Mouse (Mus musculus) embryonic facial prominence, embryonic 12.5 days (tissue): Measurements from ENCODE around the gene Ric8b. TPM values are rescaled to one million over a fixed set of nuclear protein-coding genes. Genes with fewer than 3 reads are reported as not detected.
A peak's percentile ranks its signal among the peaks of the same experiment; 100 is the strongest.

Experiments
- ATAC-seq: fragments of 200-750 bp; cut with Nextera tagmentation; 2 replicates; pipeline ENCODE4 v1.8.0; 2017; ENCODE audit not compliant: insufficient number of reproducible peaks, insufficient read depth, low FRiP score, low TSS enrichment
- H3K27ac ChIP-seq: fragments of 300-500 bp; sonication (generic); 2 replicates; pipeline ENCODE4 v1.5.1; 2016; ENCODE audit warnings: mild to moderate bottlenecking
- H3K27me3 ChIP-seq: fragments of 300-500 bp; sonication (generic); 2 replicates; pipeline ENCODE4 v1.6.1; 2016; ENCODE audit warnings: mild to moderate bottlenecking, moderate library complexity
- H3K36me3 ChIP-seq: fragments of 300-500 bp; sonication (generic); 2 replicates; pipeline ENCODE4 v1.6.1; 2016; ENCODE audit warnings: mild to moderate bottlenecking
- H3K4me1 ChIP-seq: fragments of 300-500 bp; sonication (generic); 2 replicates; pipeline ENCODE4 v1.6.1; 2016
- H3K4me2 ChIP-seq: fragments of 300-500 bp; sonication (generic); replicated peaks from 2 replicates; pipeline ENCODE4 v1.6.1; 2016; ENCODE audit warnings: mild to moderate bottlenecking, moderate library complexity
- H3K4me3 ChIP-seq: fragments of 300-500 bp; sonication (generic); 2 replicates; pipeline ENCODE4 v1.5.1; 2016; ENCODE audit warnings: mild to moderate bottlenecking
- H3K9ac ChIP-seq: fragments of 300-500 bp; sonication (generic); 2 replicates; pipeline ENCODE4 v1.6.1; 2016; ENCODE audit warnings: mild to moderate bottlenecking, moderate library complexity
- H3K9me3 ChIP-seq: fragments of 300-500 bp; sonication (generic); 2 replicates; pipeline ENCODE4 v1.6.1; 2016; ENCODE audit warnings: mild to moderate bottlenecking, moderate library complexity
- WGBS: fragments of 180-500 bp; shearing (Covaris S2); methylation state at CpG from one replicate; pipeline ENCODE4 v1.1.7; 2016; 5-methylcytosine and 5-hydroxymethylcytosine counted together
- polyA plus RNA-seq: library from polyadenylated mRNA; unstranded; fragments of >200 nt; fragmentation: Nextera tagmentation; extraction: Ambion mirVana; gene quantifications from 2 replicates; pipeline ENCODE4 v1.2.1, GENCODE M21; 2016

The Ric8b gene
- polyA plus RNA-seq, 1 experiment from 2014 or later = 30.4 TPM

DNA sequence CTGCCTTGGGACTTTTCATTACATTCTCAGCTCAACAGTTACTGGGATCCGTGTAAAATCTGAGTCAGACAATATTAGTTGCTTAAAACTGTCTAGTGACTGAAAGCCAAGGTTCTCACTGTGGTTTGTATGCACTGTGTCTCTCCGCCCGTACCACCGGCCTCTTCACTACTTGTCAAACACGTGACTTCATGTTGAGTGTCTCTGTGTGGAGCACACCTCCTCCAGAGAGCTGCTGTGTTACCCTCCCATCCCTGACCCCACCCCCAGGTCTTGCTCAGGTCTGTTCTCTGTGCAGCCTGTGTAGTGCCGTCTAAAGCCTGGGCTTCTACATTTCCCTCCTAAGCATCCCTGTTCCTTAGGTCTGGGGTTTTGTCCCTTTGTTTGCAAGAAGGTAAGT, 79.0 kb downstream of the Ric8b start:
- Histone ChIP-seq H3K4me3 (no peak overlapping the region), H3K4me1 (no peaks in the 10 kb centered on the region), H3K36me3 (peaks cover 10% of the 10 kb centered on the region), H3K9ac (no peak overlapping the region), H3K4me2 (no peak overlapping the region), H3K27ac (no peak overlapping the region), H3K27me3 (no peaks in the 10 kb centered on the region), H3K9me3 (no peaks in the 10 kb centered on the region)
- WGBS = 87% methylated on average over 6 of the region's 6 CpGs
- no peak for ATAC-seq

DNA sequence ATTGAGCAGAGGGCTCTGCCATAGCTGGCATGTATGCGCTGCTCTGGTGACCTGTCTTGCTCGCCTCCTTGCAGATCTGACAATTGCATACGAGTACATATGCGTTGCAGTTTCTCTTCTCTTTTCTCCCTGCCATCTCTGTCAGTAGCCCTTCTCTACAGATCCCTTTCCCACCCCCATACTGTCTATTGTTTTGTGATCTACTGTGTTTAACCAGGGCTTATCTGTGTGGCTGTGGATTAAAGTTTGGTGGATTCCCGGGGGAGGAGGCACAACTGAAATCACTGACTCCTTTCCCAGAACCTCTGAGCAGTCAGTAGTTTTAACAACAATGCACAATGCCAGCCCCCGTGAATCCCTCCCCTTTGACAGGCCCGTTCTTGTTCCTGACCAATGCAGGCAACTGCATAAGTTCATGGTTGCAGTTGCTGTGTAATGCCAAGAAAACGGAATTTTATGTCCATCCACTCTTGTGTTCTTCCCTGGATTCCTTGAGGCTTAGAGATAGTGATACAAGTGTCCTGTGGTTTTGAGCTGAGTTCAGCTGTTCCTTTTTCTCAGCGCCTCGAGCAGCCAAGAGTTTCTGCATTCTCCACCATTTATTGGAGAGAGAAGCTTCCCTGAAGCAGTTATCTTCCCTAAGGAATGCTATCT, 80.3 kb downstream of the Ric8b start:
- ATAC-seq = no peak
- H3K27me3 ChIP-seq = no peaks in the 10 kb centered on the region
- 76% methylated on average over 10 of the region's 10 CpGs for WGBS
- peaks cover 1% of the 10 kb centered on the region; the same call in 1 of the 2 replicates for H3K36me3 ChIP-seq
- H3K4me3 ChIP-seq = no peak overlapping the region
- no peaks in the 10 kb centered on the region for H3K9me3 ChIP-seq
- H3K4me2 ChIP-seq = no peak overlapping the region
- H3K27ac ChIP-seq = peak overlapping the region; percentile 23; the same call in 1 of the 2 replicates
- H3K4me1 ChIP-seq = no peaks in the 10 kb centered on the region
- H3K9ac ChIP-seq = no peak overlapping the region

DNA sequence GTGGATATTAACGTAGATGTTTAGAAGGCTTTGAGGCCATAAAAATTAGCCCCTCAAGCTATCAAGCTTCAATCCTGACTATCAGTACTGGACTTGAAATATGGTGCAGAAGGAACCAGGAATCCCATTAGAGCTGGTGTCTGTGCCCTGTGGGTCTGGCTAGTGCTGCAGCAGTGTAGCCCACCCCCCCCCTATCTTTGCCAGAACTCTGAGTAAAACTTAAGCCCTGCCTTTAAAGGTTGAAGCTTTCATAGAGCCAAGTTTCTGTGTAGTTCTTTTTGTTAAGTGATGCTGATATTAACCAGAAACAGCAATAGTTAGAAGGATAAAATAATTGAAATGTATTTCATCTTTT, 80.8 kb downstream of the Ric8b start:
- Histone ChIP-seq H3K4me3 (no peak overlapping the region), H3K27ac (peak overlapping the region; percentile 23; the same call in 1 of the 2 replicates), H3K9ac (no peak overlapping the region), H3K4me2 (no peak overlapping the region), H3K4me1 (no peaks in the 10 kb centered on the region), H3K9me3 (no peaks in the 10 kb centered on the region), H3K27me3 (no peaks in the 10 kb centered on the region), H3K36me3 (no peaks in the 10 kb centered on the region; the same call in 1 of the 2 replicates)
- no peak for ATAC-seq
- WGBS = 82% methylated on average over 1 of the region's 1 CpGs

DNA sequence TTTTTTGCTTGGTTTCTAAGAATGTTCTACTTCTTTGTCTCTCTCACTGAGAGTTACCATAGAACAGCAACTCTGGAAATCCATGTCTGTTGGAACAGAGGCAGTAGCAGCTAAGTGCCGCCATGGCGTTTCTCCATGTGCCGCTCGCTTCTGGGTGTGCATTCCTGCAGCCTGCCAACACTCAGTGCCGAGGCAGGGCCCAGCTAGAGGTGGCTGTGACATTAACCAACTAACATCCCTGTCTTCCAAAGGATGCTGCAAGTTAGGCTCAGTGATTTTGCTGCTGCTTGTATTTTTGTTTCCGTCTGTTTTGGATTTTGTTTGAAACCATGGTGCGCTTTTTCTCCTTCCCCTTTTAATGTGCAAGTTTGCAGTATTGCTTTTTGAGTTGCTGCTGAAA, 84.5 kb downstream of the Ric8b start:
- ATAC-seq = no peak
- Histone ChIP-seq H3K27ac (no peak overlapping the region), H3K4me1 (no peaks in the 10 kb centered on the region), H3K9ac (no peak overlapping the region), H3K9me3 (no peaks in the 10 kb centered on the region), H3K27me3 (no peaks in the 10 kb centered on the region), H3K36me3 (peaks cover 5% of the 10 kb centered on the region; the same call in 1 of the 2 replicates), H3K4me3 (no peak overlapping the region), H3K4me2 (no peak overlapping the region)
- WGBS = 86% methylated on average over 7 of the region's 7 CpGs

DNA sequence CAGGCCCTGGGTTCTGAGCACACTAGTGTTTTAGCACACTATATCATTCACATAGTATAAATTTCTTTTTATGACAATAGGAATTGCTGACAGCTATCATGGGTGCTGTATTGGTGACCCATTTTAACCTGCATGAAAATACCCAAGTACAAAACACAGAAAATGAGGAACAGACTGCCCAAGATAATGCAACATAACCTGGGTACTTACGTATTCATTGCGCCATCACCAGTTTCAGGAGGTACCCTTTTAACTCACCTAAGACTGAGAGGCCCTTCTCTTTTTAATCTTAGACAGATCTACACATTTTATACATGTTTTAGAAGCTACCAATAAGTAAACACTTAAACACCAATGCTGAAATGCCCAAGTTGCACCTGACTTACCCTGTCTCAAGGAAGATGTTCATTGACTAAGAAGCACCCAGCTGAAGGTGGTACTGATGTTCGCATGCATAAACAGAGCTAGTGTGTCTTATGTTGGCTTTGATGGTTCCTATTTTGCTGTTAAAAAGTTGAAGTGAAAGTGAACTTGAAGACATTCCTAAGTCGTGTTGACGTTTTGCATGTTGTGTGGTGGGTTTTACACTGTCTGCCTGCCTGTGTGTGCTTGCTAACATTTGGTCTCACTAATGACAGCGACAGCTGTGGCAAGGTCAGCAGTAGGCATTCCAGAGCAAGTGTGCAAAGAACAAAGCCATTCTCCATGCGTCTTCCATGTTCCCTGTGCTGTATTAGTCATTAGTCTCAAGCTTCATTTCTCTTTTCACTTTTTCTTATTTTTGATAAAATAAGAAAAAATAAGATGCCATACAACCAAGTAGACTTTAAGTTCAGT, 86.0 kb downstream of the Ric8b start:
- peaks cover 5% of the 10 kb centered on the region; the same call in 1 of the 2 replicates for H3K36me3 ChIP-seq
- no peak overlapping the region for H3K4me2 ChIP-seq
- H3K27me3 ChIP-seq = no peaks in the 10 kb centered on the region
- no peak overlapping the region for H3K9ac ChIP-seq
- no peaks in the 10 kb centered on the region for H3K9me3 ChIP-seq
- no peaks in the 10 kb centered on the region for H3K4me1 ChIP-seq
- 92% methylated on average over 7 of the region's 7 CpGs for WGBS
- no peak overlapping the region for H3K4me3 ChIP-seq
- no peak overlapping the region for H3K27ac ChIP-seq
- no peak for ATAC-seq

DNA sequence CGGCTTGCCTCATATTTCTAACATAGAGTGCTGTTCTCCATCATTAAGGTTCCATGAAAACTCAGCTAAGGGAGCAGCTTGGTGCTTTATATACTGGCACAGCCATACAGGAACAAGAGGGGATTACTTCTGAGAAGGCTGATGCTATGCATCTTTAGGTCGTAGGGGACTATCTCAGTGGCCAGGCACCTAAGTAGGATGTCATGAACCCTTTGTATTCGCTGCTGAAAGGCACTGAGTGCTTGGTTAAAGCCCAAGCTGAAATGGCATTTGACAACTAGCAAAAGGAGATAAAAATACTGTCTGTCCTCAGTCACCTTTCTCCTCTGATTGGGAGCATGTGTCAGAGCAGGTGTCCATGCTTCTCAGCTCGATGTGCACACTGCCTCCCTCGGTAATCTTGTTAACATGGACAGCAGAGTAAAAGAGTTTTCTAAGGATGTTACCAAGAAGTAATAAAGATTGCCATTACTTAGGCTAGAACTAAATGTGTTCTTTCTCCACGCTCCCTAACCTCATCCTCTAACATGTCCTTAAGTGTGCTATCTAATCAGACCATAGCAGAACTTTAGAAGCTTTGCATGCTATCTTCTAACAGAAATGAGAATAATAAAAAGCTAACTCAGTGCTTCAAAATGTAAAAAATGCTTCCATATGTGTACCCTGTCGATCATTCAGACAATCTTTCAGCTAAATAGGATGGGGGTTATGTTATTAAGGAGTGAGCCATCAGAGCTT, 89.3 kb downstream of the Ric8b start:
- H3K27me3 ChIP-seq = no peaks in the 10 kb centered on the region
- no peaks in the 10 kb centered on the region for H3K9me3 ChIP-seq
- no peak for ATAC-seq
- WGBS = 80% methylated on average over 7 of the region's 7 CpGs
- H3K4me2 ChIP-seq = no peak overlapping the region
- H3K36me3 ChIP-seq = peaks cover 17% of the 10 kb centered on the region
- no peak overlapping the region for H3K9ac ChIP-seq
- no peak overlapping the region for H3K27ac ChIP-seq
- peaks cover 3% of the 10 kb centered on the region; the same call in 1 of the 2 replicates for H3K4me1 ChIP-seq
- no peak overlapping the region for H3K4me3 ChIP-seq

DNA sequence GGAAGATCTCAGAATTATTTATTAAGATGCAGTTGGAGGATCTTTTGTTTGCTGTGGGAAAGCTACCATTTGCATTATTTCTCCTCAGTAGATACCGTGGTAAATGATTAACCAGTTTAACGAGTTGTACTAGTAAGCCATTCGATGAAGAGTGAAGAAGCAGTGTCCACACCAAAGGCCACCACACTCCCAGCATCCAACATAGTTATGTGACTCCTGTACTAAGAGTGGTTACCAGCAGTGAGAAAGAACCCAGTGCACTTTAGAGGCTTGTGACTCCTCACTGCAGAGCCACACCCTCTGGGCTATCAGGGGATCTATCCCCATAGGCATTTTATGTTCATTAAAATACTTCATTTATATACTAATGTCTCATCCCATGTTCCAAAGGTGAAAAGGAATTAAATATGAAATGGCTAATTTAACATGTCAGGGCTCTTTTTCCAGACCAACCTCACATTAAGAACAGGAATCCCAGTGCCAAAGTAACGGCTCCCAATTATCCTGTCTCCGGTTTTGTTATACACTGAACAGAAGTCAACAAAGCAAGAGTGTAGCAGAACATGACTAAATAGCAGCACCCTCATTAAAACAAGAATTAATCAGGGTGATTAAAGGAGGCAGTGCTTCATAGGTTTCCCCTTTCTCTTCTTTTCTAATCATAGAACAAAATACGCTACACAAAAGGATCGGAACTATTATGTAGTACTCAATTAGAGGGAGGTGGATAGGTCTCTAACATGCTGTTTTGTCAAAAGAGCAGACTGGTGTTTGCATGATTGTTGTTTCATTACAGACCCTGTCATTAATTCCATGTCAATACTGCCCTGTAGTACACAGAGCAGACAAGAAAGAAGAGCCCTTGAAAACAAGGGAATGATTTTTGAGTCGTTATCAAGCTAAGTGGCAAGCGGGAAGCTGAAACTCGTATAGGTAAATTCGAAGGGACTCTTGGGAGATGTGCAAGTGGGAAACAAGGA, 90.7 kb downstream of the Ric8b start:
- Histone ChIP-seq H3K9ac (no peak overlapping the region), H3K27me3 (no peaks in the 10 kb centered on the region), H3K4me3 (no peak overlapping the region), H3K36me3 (peaks cover 17% of the 10 kb centered on the region), H3K9me3 (no peaks in the 10 kb centered on the region), H3K4me2 (no peak overlapping the region), H3K4me1 (peaks cover 3% of the 10 kb centered on the region; the same call in 1 of the 2 replicates), H3K27ac (no peak overlapping the region)
- ATAC-seq = no peak
- 73% methylated on average over 11 of the region's 11 CpGs for WGBS

DNA sequence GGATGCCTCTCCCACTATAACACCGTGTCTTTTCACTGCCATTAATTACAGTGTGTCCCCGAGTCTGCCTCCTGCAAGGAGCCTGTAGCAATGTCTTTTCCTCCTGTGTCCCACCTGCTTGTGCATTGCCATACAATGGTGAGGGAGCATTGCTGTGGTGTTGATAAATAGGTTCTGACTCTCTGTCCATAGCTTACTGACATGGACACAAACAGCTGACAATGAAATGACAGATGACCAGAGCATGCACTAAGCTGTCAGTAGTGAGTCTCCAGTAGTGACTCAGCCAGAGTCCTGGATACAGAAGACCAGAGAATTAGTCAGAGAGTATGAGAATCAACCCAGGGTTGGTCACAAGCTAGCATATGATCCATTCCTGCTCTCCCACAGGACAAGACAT, 93.7 kb downstream of the Ric8b start:
- no peaks in the 10 kb centered on the region for H3K27me3 ChIP-seq
- no peak overlapping the region for H3K4me2 ChIP-seq
- ATAC-seq = no peak
- peaks cover 3% of the 10 kb centered on the region; the same call in 1 of the 2 replicates for H3K4me1 ChIP-seq
- H3K9me3 ChIP-seq = no peaks in the 10 kb centered on the region
- H3K9ac ChIP-seq = no peak overlapping the region
- 75% methylated on average over 2 of the region's 2 CpGs for WGBS
- no peak overlapping the region for H3K27ac ChIP-seq
- no peak overlapping the region for H3K4me3 ChIP-seq
- H3K36me3 ChIP-seq = peaks cover 26% of the 10 kb centered on the region

DNA sequence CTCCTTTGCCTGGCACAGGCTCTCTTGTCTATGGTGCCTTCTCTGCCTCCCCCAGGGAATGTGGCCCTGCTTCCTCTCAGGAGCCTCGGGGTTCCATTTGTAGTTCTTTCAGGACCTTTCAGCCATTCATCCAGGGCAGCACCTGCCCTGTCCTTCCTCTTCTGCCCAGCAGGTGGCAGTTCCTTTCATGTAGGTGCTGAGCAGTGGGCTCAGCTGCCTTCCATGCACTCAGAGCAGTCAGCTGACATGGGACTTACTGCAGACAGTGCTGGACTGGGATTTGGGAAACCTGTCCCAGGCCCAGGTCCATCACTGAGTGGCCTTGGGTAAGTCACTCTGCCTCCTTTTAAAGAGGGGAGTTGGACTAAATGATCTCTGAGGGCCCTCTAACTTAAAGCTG, 96.0 kb downstream of the Ric8b start:
- Histone ChIP-seq H3K9ac (no peak overlapping the region), H3K27ac (no peak overlapping the region), H3K27me3 (no peaks in the 10 kb centered on the region), H3K4me3 (no peak overlapping the region), H3K36me3 (peaks cover 32% of the 10 kb centered on the region), H3K4me2 (no peak overlapping the region), H3K9me3 (no peaks in the 10 kb centered on the region), H3K4me1 (peaks cover 3% of the 10 kb centered on the region; the same call in 1 of the 2 replicates)
- no peak for ATAC-seq
- WGBS = 33% methylated on average over 1 of the region's 1 CpGs

DNA sequence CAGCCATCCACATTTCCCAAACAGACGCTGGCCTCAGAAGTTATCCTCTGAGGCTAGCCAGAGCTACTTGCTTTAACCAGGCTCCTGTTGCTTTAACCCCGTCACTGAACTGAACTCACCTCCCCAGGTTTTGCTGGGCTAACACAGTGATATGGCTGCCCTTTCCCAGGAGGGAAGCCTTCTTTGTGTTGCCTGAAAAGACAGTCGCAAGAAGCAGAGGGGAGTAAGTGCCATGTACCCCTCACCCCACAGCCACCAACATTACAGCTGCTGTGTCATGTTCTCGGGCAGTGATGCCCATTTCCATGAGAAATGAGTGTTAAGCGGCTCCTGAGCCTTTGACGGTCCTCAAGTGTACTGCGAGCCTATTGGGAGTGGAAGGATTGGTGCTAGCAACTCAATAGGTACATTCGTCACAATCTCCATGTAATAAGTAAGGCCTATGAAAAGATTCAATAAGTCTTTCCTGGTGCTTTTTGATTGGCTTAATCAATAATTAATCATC, 96.6 kb downstream of the Ric8b start:
- no peak overlapping the region for H3K9ac ChIP-seq
- peaks cover 3% of the 10 kb centered on the region; the same call in 1 of the 2 replicates for H3K4me1 ChIP-seq
- no peak overlapping the region for H3K4me2 ChIP-seq
- ATAC-seq = no peak
- no peak overlapping the region for H3K27ac ChIP-seq
- WGBS = 81% methylated on average over 8 of the region's 8 CpGs
- no peak overlapping the region for H3K4me3 ChIP-seq
- peaks cover 36% of the 10 kb centered on the region for H3K36me3 ChIP-seq
- H3K27me3 ChIP-seq = no peaks in the 10 kb centered on the region
- H3K9me3 ChIP-seq = no peaks in the 10 kb centered on the region
